Mouse (Mus musculus) ES-Bruce4 (cell line): ENCODE measurements around the gene Laptm4a. TPM values are rescaled to one million over a fixed set of nuclear protein-coding genes. Genes with fewer than 3 reads are reported as not detected.

Experiments used
- H3K27ac ChIP-seq: 2 replicates; pipeline ENCODE4 v1.5.1; 2012; ENCODE audit warnings: low read length, inconsistent platforms; ENCODE audit not compliant: insufficient read depth
- H3K27me3 ChIP-seq: 2 replicates; pipeline ENCODE4 v1.6.1; 2012; ENCODE audit warnings: mild to moderate bottlenecking, low read length, inconsistent platforms; ENCODE audit not compliant: control insufficient read depth, poor library complexity, insufficient read depth, severe bottlenecking
- H3K36me3 ChIP-seq: 2 replicates; pipeline ENCODE4 v1.6.1; 2012; ENCODE audit warnings: inconsistent platforms, mild to moderate bottlenecking, low read length, moderate library complexity; ENCODE audit not compliant: control insufficient read depth, poor library complexity, insufficient read depth, severe bottlenecking
- H3K4me1 ChIP-seq: one replicate; pipeline ENCODE4 v1.8.1; 2011; ENCODE audit warnings: low read length; ENCODE audit not compliant: control insufficient read depth, insufficient read depth
- H3K4me3 ChIP-seq: 2 replicates; pipeline ENCODE4 v1.5.1; 2011; ENCODE audit warnings: low read depth, mild to moderate bottlenecking, low read length
- H3K9ac ChIP-seq: 2 replicates; pipeline ENCODE4 v1.6.1; 2012; ENCODE audit warnings: low read depth, mild to moderate bottlenecking, inconsistent platforms; ENCODE audit not compliant: poor library complexity, severe bottlenecking
- H3K9me3 ChIP-seq: replicated peaks from 2 replicates; pipeline ENCODE4 v1.6.1; 2012; ENCODE audit warnings: mild to moderate bottlenecking, low read length, inconsistent platforms; ENCODE audit not compliant: control insufficient read depth, poor library complexity, insufficient read depth, severe bottlenecking
- CTCF ChIP-seq: IDR thresholded peaks from one replicate; pipeline ENCODE4 v1.8.1; 2011; ENCODE audit warnings: low read depth, low read length
- EP300 ChIP-seq: IDR thresholded peaks from 2 replicates; pipeline ENCODE4 v1.6.1; 2011; ENCODE audit warnings: low read depth, low read length; ENCODE audit not compliant: insufficient read depth
- POLR2A ChIP-seq: IDR thresholded peaks from one replicate; pipeline ENCODE4 v1.8.1; 2011; ENCODE audit warnings: low read length; ENCODE audit not compliant: insufficient read depth
- polyA plus RNA-seq: library from polyadenylated mRNA; stranded (reverse); fragments of >200 nt; gene quantifications from 2 replicates; pipeline ENCODE4 v1.2.4, GENCODE M21; 2011; ENCODE audit warnings: low read depth; ENCODE audit not compliant: missing spikeins, insufficient read depth, insufficient read length

Laptm4a gene
- polyA plus RNA-seq, 1 experiment: 371 TPM

GRCm38 (mm10) chr12:8900919-8901663 lies 20.4 kb upstream of the Laptm4a start:
- Histone ChIP-seq H3K27me3 (no peaks in the 10 kb centered on the region), H3K4me1 (peaks cover 2% of the 10 kb centered on the region), H3K36me3 (no peaks in the 10 kb centered on the region), H3K27ac (no peak overlapping the region), H3K4me3 (no peak overlapping the region), H3K9ac (no peak overlapping the region), H3K9me3 (no peaks in the 10 kb centered on the region)
- TF ChIP-seq EP300 (no peak), POLR2A (no peak), CTCF (no peak)

DNA sequence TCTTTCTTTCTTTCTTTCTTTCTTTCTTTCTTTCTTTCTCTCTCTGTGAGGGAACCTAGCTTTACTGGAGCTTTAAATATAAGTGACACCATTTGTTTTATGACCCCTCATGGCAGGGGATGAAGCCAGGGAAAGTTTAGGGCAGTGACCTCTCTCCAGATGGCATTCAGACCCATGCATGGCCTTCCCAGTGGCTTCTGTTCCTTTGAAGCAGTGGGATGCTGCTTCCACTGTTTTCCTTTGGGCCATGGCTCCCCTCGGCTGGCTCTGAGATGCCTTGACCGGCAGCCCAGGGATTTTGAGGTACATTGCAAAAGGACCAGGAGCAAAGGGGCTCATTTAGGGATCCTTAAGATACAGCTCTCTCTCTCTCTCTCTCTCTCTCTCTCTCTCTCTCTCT lies 19.5 kb upstream of the Laptm4a start:
- Histone ChIP-seq H3K9ac (no peak overlapping the region), H3K36me3 (no peaks in the 10 kb centered on the region), H3K9me3 (no peaks in the 10 kb centered on the region), H3K4me1 (peaks cover 2% of the 10 kb centered on the region), H3K27ac (no peak overlapping the region), H3K27me3 (no peaks in the 10 kb centered on the region), H3K4me3 (no peak overlapping the region)
- no peak for TF ChIP-seq POLR2A
- no peak for TF ChIP-seq CTCF
- TF ChIP-seq EP300: no peak

GRCm38 (mm10) chr12:8902479-8902878 lies 19.0 kb upstream of the Laptm4a start:
- H3K9me3 ChIP-seq: no peaks in the 10 kb centered on the region
- no peak overlapping the region for H3K27ac ChIP-seq
- H3K4me1 ChIP-seq: peaks cover 2% of the 10 kb centered on the region
- H3K36me3 ChIP-seq: no peaks in the 10 kb centered on the region
- no peaks in the 10 kb centered on the region for H3K27me3 ChIP-seq
- TF ChIP-seq EP300 (no peak), POLR2A (no peak), CTCF (no peak)
- no peak overlapping the region for H3K4me3 ChIP-seq
- H3K9ac ChIP-seq: no peak overlapping the region

DNA sequence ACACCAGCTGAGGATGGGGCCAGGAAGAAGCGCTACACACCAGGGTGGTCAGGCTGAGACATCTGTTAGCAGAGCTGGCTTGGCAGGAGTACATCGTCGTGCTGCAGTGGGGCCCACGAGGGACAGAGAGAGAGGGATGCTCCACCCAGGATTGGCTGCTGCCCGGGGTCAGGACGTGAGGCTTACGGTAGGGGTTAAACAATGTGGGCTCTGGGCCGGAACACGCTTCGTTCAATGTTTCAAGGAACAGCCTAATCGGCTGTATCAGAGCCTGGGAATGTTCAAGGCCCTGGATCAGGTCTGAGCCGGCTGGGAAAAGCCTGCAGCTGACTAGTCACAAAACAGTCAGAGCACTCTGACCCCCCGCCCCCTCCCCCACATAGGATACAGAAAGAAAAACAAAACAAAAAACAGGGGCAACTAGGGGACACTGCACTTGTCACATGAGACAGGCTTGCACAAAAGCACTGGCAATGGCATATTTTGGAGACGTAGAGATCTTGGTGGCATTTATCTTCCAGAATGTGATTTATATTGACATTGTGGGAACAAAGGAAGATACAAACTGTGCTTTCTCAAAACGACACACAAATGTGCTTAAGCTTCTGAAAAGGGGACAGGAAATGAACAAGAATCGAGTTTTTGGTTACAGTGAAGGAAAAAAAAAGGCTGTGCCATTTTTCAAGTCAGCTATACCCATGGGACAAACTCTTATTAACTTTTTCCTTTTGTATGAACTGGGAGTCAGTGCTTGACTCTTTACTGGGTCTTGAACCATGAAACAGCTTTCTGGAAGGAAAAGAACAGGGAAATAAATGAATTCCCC lies 8.4 kb upstream of the Laptm4a start:
- H3K27ac ChIP-seq: no peak overlapping the region
- no peaks in the 10 kb centered on the region for H3K27me3 ChIP-seq
- peaks cover 4% of the 10 kb centered on the region for H3K4me1 ChIP-seq
- no peak overlapping the region for H3K4me3 ChIP-seq
- TF ChIP-seq EP300 (no peak), POLR2A (no peak), CTCF (no peak)
- no peaks in the 10 kb centered on the region for H3K9me3 ChIP-seq
- H3K36me3 ChIP-seq: no peaks in the 10 kb centered on the region
- no peak overlapping the region for H3K9ac ChIP-seq

- Histone ChIP-seq H3K27me3 (no peaks in the 10 kb centered on the region), H3K9ac (no peak overlapping the region), H3K36me3 (no peaks in the 10 kb centered on the region), H3K4me1 (peaks cover 4% of the 10 kb centered on the region), H3K9me3 (no peaks in the 10 kb centered on the region), H3K27ac (no peak overlapping the region), H3K4me3 (no peak overlapping the region)
- no peak for TF ChIP-seq EP300
- no peak for TF ChIP-seq CTCF
- no peak for TF ChIP-seq POLR2A
These were observed 7.6 kb upstream of the Laptm4a start for GRCm38 (mm10) chr12:8913701-8914340.

- Histone ChIP-seq H3K27ac (peak overlapping the region; percentile 52; the same call in 1 of the 2 replicates), H3K4me1 (peaks cover 4% of the 10 kb centered on the region), H3K9me3 (no peaks in the 10 kb centered on the region), H3K27me3 (no peaks in the 10 kb centered on the region), H3K36me3 (no peaks in the 10 kb centered on the region), H3K9ac (peak overlapping the region; percentile 27), H3K4me3 (no peak overlapping the region)
- TF ChIP-seq EP300: no peak
- no peak for TF ChIP-seq POLR2A
- TF ChIP-seq CTCF: no peak
These were observed 5.1 kb upstream of the Laptm4a start for GRCm38 (mm10) chr12:8916378-8916777.
